Mouse (Mus musculus): ENCODE data around the gene Serac1. TPM values are rescaled to one million over a fixed set of nuclear protein-coding genes. Genes with fewer than 3 reads are reported as not detected.

The Serac1 gene
- total RNA-seq (2023), result 8.0 to 13.8 TPM (median 9.3 TPM) in 4 replicates

DNA sequence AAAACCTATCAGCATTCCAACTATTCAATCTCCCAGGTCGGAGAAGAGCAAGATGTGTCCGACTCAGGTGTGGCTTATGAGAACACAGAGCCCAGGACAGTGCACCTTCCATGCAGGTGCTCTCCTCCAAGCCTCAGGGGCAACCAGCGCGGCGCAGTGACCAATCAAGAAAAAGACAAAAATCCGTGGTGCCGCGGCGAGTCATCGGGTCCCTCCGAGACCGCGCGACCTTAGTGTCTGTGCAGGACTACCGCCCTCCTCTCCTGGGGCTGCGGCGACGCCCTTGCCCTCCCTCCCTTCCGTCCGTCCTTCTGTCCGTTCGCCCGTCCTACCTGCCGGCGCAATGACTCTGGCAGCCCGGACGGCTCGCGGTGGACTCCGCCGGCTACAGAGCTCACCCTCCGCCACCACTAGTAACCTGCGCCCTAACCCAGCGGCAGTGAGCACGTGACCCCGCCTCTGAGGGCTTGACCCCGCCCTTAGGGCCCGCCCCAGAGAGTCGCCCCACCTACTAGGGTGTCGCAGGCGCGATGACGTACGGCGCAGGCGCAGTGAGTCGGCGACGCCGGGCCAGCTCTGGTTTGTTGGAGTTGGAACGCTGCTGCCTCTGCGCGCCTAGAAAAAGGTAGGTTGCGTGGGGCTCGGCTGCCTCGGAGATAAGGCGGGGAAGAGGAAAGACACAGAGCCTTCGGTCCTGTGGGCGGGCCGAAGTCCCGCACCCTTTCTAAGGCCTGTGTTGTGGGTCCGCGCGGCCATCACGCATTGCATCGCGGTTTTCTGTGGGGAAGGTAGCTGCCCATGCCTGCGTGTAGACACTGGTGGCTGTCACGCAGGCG lies at the start of gene Serac1, which contains the start of gene Gtf2h5:
Serac1 (minus strand) TSS at position 455 of the 836 bp plus-strand sequence.
Gtf2h5 (plus strand) TSS at position 500 of the 836 bp plus-strand sequence.

DNA sequence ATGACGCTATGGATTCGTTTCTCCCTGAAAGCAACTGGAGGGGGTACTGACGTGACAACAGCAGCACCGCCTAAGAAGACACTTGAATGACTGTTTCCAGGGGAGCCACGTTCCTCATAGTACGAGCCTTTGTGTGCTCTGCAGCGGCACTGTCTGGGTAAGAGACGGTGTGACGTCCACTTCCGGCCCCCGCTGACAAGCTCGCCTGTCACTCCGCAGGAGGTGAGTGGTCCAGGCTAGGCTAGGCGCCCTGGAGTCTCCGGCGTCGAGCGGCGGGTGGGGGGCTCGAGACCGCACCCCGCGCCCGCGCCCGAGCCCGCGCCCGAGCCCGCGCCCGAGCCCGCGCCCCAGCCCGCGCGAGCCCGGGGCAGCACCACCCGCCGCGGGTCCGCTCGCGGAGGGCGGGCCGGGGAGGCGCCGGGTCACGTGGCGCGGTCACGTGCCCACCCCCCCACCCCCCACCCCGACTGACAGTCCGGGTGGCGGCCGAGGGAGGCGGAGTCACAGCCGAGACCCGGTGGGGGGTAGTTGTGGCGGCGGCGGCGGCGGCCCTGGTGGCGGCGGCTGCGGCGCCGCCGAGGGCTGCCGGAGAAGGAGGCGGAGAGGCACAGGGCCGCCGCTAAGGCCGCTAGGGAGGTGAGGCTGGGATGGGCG lies 26.9 kb upstream of the Serac1 start, which contains the start of gene Tulp4:
Tulp4 (plus strand) TSS at position 77 of the 654 bp plus-strand sequence.

Other genes starting within 250 kb of the Serac1 start
- 119 to 122 TPM (median 121 TPM) in 4 replicates for gene Snx9, start 238.4 kb downstream of the Serac1 start, total RNA-seq (2023)
- 3.7 to 5.8 TPM (median 5.4 TPM) in 4 replicates for gene Synj2, start 138.5 kb downstream of the Serac1 start, total RNA-seq (2023)
- 58.7 to 62.8 TPM (median 59.2 TPM) in 4 replicates for gene Gtf2h5, start within 50 bp of the Serac1 start, total RNA-seq (2023)
- 65.8 to 72.6 TPM (median 68.2 TPM) in 4 replicates for gene Tulp4, start 26.7 kb upstream of the Serac1 start, total RNA-seq (2023)
- 1.9 to 2.7 TPM (median 2.4 TPM) in 4 replicates for gene Tmem181a, start 177.1 kb upstream of the Serac1 start, total RNA-seq (2023)
- 4.1 to 6.5 TPM (median 6.2 TPM) in 4 replicates for gene Dynlt1a, start 237.8 kb upstream of the Serac1 start, total RNA-seq (2023)